Mouse (Mus musculus) layer of hippocampus, adult 9-11 months (tissue): ENCODE data around the gene Popdc2.

ENCODE experiments used
- DNase-seq: peaks from one replicate; pipeline ENCODE4 v3.0.0; 2022

Popdc2 gene

DNA sequence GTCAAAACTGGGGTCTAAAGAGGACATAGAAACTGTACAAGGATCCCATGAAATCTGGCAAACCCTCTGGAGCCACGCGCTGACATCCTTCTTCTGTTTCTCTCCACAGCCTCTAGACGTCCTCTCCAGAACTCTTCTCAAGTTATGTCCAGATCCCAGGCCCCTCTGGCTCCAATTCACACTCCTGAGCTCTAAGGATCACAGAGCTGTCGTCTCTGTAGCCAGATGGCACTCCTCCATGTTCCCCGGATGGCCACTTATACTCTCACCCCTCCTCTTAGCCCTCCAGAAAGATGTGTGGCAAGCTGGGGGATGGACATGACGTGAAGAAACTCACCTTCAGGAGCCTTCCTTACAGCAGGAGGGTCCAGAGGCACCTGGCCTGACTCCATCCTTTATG is 15.5 kb downstream of the Popdc2 start:
- no peak for DNase-seq

DNA sequence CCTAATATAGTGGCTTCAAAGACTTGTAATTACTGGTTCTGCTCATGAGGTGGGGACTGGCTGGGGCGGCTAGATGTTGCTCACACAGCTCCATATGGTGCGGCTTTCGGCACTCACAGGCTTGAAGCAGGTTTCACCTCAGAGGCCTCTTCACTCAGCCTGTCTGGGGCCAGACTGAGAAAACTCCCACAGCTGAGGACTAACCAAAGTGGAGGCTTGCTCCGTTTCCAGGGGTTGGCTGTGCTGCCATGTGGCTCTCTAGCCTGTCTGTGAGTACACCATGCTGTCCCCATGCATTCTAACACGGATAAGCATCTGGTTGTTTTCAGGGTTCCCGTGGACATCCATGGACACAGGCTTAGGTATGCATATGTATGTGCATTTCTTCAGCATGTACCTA is 16.6 kb downstream of the Popdc2 start:
- DNase-seq: no peak

DNA sequence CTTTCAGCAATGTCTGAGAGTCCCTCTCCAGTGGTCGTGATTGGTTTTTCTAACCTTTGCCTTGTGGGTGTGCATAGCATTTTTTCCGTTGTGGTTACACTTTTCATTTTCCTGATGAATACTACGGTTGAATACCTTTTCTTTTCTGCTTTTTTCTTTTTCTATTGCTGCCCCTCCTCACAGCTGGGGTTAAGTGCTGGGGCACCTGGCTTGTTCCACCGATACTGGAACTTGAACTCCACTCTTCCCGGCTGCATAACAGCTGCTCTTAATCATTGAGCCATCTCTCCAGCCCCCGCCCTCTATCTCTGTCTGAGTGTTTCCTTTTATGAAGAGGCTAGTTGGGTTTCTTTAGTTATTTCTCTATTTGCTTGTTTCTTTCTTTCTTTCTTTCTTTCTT is 17.1 kb downstream of the Popdc2 start:
- DNase-seq: no peak

DNA sequence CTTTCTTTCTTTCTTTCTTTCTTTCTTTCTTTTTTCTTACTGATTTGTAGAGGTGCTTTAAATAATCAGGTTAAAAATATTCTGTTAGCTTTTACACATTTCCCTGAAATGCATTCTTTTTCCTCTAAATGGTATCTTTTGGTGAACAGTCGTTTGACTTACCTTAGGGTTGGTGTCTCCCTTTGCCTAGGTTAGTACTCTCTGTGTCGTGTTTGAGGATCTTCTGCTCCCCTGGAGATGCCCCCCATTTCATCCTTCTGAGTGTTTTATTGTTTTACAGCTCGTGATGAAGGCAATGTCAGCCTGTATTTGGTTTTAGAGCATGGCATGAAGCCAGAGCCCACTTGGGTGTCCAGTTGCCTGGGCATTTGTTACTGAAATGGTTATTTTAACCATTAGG is 17.5 kb downstream of the Popdc2 start:
- DNase-seq: no peak

DNA sequence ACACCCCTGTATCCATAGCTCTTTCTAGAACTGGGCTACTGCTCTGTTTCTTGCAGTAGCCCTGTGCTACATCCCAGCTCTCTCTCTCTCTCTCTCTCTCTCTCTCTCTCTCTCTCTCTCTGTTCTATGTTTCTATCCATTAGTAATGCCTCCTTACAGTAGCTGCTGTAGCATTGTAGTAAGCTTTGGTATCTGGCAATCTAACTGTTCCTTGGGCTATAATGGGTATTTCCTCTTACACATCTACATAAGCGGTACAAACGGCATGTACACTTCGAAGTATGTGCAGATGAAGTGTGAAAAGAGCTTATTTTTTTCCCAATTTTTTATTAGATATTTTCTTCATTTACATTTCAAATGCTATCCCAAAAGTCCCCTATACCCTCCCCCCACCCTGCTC is 17.9 kb downstream of the Popdc2 start:
- DNase-seq: no peak

DNA sequence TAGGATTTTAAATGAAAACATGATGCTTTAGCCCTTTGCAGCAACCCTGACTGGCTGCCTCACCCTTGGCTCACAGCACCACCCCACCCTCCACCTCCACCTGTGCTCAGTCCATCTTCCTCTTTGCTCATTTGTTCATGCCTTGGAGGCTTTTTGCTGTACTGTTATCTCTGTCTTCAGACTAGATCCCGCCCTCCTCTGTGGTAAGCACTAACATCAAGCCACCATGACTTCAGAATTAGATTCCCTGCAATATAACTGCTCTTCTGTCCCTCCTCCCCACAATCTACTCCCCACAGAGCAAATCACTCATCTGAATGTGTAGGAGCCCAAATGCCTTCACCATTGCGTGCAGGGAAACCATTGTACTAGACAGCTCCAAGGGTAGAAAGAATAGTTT is 21.7 kb downstream of the Popdc2 start:
- no peak for DNase-seq

DNA sequence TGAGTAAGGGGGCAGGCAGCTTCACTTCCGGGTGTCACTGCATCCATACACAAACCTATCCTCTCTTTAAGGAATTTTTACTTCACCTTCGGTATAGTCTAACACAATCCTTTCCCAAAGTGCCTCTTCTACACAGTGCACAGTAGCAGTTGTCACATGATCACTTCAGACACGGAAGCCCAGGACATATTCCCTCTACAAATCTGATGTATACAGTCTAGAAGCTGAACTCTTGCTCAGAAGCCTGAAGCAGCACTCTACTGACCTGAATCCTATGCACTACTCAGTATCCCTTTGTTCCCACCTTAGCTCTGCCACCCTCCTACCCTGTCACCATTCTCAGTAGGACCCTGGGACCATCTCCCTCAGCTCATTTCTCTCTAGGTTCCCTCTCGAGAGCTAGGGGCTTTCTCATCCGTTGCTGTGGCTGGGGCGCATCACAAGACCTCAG is 23.2 kb downstream of the Popdc2 start:
- no peak for DNase-seq

DNA sequence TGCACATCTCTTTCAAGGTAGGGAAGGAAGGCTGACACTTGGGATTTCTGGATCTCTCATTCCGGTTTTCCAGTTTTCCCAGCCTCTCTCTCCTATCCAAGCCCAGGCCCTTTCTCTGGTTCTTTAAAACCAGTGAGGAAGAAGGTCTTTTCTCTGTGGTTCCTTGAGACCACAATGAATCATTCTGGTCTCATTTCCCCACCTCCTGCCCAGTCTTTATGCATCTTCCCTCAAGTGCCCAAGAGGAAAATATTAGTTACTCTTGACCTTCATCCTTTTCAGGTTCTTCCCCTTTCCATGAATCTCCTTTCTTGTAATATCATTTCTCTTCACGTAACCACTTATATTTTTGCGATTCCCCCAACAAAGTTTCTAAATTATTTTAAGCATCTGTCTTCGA is 23.7 kb downstream of the Popdc2 start:
- no peak for DNase-seq

DNA sequence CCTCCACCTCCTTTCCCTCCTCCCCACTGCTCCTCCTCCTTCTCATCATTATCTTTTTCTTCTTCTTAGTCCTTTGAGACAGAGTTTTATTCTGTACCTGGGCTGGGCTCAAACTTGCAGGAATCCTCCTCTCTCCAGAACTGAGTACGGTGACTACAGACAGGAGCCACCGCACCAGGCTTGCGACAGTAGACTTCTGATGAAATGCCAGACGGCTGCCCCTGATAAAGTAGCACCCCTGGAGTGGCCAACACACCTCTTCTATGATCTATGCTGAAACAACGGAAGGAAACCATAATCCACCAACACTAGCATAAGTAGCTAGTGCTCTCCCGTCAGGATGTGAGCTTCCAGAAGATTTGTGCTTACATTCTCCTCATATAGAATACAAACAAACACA is 25.4 kb downstream of the Popdc2 start:
- DNase-seq: no peak

DNA sequence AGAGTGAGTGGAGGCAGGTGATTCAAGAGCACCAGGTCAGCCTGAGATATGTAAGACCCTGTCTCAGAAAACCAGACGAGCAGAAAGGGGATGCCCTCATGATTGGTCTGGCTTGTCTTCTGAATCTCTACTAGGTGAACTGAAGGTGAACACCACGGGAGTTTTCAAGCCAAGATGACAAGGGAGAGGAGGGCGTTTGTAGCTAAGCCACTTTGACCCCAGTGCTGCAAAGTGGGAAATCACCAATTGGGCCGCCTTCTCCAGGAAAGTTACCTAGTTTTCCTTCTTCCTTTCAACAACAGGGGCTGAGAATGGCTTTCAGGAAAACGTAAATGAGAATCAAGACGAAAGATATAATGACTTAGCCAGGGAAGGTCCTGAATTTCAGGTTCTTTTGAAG is 26.7 kb downstream of the Popdc2 start:
- DNase-seq: no peak

DNA sequence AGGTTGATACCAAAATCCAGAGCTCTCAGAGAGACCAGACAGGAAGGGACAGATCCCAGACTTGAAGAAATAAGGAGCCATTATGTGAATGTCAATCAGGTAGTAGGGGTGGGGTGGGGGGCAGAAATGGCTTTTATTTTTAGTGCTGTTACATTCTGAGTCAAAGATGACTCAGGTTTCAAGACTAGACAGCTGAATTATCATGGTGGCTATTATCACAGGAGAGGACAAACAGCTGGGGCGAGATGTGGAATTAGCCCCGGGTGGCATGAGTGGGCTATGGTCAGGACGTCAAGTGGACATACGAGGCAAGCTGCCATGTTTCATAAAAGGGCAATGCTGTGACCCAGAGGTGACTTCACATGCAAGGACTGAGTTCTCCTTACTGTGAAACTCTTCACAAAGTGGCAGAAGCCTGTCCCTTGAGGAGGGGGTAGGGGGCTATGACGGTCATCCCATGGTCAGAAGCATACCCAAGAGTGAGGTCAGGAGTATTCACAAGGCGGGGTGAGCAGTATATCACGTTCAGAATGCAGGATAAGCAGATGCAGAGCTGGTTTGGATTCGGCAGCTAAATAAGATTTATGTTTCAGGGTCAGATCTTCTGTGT is 27.4 kb downstream of the Popdc2 start:
- DNase-seq: no peak

DNA sequence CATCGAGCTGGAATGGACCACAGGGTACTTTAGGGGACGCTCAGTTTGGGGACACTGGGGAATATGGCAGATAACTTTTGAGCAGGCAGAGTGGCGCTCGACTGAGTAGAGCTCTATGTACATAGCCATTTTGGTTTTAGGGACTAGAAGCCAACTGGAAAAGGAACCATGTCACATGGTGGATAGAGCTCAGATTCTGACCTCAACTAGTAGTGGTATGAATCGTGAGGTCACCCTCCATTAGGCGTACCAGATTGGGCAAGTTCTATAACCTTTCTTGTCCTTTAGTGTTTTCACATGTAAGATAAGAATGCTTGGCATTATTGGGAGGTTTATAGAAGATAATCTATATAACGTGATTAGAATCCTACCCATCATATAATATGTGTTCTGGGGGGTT is 28.3 kb downstream of the Popdc2 start:
- DNase-seq: no peak

DNA sequence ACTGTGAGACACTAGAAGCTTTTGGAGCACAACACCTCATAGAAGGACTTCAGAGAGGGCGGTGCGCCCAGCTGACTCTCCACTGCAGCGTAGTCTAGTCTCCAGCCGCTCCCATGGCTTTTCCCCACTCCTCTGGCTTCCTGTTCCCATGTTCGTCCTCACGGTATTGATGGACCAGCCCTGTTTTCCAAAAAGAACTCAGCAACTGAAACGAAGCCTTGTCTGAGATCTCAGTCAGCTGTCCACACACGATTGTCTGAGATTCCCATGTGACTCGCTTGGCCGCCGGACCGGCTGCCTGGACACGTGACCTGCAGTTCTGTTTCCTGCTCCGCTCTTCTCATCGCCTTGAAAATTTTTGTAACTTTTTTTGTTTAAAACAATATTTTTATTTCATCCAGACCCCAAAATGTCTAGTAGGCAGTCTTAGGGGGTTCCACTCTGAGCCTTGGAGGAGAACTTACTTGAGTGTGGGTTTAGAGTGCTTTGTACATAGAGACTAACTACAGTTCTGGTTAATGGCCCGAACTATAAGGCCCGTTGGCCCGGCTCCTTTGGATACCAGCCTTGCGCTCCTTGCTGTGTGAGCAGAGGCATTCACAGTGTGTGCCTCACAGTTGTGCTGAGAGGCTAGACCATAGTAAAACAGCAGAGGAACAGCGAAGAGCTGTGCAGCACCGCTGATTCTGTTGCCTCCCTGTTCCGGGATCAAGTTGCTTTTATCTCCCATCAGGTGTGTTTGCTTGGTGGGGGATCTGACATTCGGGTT is 30.3 kb downstream of the Popdc2 start:
- DNase-seq: peak; percentile 48

DNA sequence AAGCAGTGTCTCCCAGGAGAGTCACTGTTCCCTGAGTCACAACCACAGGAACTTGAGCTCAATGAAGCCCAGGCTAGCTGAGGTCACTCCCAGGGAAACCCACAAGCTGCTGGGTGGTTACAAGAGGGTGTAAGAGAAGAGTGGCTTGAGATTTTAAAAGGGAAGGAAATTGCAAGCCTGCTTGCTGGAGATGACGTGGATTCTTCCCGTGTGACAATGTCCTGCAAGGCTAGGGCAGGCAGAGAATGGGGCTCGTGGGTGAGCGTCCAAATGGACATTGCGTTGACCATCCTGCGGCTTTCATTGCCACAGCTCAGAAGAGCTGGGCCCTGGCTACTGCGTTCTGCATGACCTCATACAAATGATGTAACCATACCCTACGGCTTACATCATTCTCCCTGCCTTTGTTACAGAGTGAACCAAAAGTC is 32.2 kb downstream of the Popdc2 start:
- DNase-seq: no peak

DNA sequence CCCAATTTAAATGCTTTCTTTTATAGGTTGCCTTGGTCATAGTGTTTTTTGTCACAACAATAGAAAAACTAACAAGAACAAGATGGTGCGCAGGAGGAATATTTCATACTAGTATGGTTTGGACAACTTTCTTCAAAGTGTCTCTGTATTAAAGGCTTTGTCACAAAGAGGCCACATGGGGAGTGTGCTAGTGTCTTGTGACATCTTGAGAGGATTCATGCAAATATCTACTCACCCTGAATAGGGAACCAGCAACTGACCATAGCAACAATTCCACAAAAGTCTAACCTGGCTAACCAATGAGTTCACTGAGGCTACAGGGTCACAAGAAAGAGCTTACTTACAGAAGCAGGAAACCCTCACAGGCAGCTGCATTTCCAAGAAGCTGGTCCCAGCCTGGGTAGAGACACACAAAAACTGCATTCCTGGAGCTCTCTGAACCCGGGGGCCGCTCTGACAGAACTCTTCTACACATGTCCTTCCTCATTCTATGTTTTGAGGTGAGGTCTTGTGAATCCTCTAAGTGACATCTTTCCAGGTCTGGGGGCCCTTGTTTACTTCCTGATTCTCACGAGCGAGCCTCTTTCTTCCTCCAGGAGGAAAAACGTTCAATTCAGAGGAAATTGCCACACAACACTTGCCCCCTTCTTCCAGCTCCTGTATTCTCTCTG is 33.2 kb downstream of the Popdc2 start:
- no peak for DNase-seq

DNA sequence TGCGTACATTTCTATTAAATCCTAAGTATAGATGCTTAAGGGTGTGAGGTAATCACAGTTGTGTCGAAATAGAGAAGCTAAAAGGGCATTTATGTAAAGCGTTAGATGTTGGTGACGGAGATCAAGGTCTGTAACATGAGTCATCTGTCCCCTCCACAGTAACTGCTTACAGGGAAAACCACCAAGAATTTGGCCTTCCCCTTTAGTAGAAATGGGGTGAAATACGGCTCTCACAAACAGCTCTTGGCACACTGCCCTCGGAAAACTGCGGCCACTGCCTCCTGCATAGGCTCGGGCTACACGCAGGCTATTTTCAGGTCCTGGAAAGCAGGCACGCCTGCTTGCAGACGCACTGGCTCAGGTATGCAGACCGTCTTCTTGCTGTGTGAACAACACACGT is 34.1 kb downstream of the Popdc2 start:
- DNase-seq: no peak

DNA sequence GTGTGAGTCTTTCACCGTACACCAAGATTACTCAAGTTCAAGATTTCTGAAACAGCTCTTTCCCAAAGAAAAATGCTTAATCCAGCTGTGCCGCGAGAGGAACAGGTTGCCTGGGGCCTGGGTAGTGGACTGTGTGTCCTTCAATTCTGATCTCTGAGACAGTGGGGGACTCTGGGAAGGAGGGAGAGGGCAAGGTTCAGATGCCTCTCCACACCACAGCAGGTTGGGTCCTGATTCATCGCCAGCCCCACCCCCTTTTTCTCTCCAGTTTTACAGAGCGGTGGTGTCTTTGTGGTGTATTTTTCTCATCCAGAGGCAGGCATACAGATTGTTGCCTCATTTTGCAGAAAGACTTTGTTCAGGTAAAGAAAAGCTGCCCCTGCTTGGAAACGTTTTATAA is 36.3 kb downstream of the Popdc2 start:
- DNase-seq: no peak

DNA sequence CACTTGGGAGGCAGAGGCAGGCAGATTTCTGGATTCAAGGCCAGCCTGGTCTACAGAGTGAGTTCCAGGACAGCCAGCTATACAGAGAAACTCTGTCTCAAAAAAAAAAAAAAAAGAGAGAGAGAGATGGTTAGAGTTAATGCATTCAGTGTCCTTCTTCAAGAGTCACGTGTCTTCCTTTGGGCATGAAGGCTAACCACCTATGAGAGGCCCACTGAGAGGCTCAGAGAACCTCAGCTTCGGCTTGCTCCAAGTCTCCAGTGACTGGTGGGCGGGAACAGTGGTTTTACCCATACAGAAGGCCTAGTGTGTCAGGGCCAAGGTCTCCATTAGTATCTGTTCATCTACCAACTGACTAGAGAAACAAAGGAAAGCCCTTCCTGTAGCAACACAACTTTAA is 37.1 kb downstream of the Popdc2 start:
- no peak for DNase-seq

DNA sequence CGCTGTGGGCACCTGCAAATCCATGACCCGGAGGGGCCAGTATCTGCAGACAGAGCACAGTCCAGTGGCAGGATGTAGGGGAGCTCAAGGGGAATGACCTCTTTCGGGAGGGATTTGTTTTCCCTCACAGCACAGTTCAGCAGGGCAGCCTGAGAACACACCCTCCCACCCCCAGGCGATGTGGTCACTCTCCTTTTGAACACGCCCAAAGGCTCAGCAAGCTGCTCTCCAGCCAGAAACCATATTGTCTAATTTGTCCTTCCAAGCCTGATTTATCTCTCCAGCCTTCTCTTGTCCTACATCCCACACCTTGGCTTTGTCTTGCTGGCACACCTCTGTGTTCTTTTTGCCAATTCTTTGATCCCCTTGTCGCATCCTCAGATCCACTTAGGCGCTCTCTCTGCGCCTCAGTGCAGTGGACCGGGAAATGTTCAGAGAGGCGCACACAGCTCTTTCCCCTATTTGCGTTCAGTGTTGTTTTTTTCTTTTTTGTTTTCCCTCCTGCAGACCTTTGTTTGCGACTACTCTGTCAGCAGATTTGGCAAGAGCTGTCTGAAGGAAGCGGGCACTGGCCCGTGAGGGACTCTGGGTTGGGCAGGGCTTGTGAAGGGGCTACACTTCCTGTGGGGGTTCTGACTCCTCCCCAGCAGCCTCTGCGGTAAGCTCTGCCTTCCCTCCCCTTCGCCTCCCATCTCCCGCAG is 37.7 kb downstream of the Popdc2 start:
- DNase-seq: peak; percentile 52

DNA sequence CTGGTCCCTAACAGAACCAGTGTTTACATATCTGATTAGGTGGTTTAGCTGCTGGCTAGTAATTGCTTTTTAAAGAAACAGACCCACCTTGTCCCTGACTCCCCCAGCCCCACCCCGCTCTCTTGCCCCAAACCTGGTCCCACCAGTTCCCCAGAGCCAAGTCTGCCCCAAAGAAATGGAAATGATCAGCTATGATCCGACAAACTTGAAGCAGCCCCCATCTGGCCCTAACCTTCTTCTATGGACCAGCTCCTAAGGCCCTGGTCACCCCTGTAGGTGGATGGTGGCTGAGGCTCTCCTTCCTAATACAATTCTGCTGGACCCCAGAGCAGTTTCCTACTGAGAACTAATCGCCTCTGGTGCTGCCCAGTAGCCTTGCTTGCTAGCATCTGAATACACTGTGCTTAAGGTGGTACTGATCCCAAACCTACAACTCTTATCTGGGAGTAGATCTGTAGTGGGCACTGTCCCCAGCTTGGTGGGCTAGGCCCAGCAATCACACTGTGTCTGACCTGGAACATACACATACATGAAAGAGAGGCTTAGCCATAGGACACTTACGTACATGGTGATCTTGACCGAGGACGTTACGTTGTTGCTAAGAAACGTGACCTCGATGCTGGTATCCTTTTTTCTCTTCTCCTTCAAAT is 38.4 kb downstream of the Popdc2 start:
- DNase-seq: no peak

DNA sequence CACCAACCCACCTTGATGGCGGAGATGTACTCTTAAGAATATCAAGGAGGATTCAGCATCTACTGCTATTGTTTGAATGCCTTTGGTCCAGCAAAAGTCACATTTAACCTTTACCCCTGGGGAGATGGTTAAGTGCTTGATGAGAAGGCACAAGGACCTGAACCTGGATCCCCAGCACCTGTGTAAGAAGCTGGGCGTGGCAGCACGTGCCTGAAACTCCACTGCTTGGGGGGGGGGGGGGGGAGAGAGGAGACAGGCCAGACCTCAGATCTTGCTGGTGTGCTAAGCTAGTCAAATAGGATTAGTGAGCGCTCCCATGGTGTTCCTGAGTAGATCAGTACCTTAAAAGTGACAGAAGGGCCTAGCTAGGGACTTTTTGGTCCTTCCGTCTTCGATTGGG is 39.5 kb downstream of the Popdc2 start:
- no peak for DNase-seq

DNA sequence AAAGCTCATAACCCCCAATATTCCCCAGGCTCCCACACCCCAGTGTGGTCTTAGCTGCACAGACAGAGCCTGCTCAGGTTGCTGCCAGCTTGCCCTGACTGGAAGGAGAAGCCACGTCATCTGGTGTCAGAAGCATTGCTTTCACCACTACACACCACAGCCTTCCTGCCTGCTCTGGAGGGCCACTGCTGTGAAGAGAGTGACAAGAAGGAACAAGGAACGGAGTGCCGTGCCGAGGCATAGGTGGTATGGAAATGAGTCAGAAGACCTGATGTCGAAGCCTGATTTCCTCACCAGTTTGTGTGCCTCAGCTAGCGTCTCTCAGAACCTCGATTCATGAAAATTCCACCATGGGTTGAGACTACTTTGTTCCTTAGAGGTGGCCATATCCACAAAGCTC is 41.6 kb downstream of the Popdc2 start:
- no peak for DNase-seq

DNA sequence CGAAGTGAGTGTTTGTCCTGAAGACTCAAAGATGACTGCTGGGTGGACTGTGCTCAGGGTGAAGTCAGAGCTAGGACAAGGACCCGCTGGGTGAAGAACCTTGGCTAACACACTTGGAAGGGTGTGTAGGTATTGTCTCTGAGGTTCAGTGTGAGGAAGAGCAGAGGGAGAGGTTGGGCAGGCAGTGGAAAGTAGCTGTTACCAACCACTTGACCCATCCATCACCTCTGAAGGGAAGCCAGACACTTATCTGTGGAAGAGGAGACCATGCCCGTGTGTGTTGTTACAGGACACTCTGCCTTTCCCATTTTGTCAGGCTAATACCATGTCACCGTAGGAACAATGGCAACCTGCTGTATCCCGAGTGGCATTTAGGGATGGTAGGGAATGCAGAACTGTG is 44.3 kb downstream of the Popdc2 start:
- DNase-seq: no peak
